Mouse (Mus musculus) heart, postnatal 0 days (tissue): ENCODE measurements at regions not wholly inside any gene's neighbourhood (a gene's known extent, or its start where the extent isn't known, plus 50 kb on each side); places are given as distances from the start of the nearest gene placed in this dataset.

ENCODE experiments used
- ATAC-seq: fragments of 200-750 bp; cut with Nextera tagmentation; 2 replicates; pipeline ENCODE4 v1.8.0; 2017; ENCODE audit warnings: low read depth, moderate number of reproducible peaks, moderate library complexity; ENCODE audit not compliant: insufficient read depth
- DNase-seq: peaks from one replicate; pipeline ENCODE4 v3.0.0-alpha.2; 2016; ENCODE audit warnings: low spot score
- H3K27ac ChIP-seq: fragments of 300-500 bp; sonication (generic); 2 replicates; pipeline ENCODE4 v1.5.1; 2014; ENCODE audit warnings: low read depth, mild to moderate bottlenecking
- H3K27me3 ChIP-seq: fragments of 300-500 bp; sonication (generic); 2 replicates; pipeline ENCODE4 v1.6.1; 2014; ENCODE audit warnings: low read length, mixed read lengths; ENCODE audit not compliant: control insufficient read depth, insufficient read depth
- H3K36me3 ChIP-seq: fragments of 300-500 bp; sonication (generic); replicated peaks from 2 replicates; pipeline ENCODE4 v1.6.1; 2014; ENCODE audit warnings: low read length, mixed read lengths; ENCODE audit not compliant: control insufficient read depth, insufficient read depth
- H3K4me1 ChIP-seq: fragments of 300-500 bp; sonication (generic); 2 replicates; pipeline ENCODE4 v1.6.1; 2014; ENCODE audit warnings: antibody characterized with exemption; ENCODE audit not compliant: control insufficient read depth, insufficient read depth
- H3K4me2 ChIP-seq: fragments of 300-500 bp; sonication (generic); 2 replicates; pipeline ENCODE4 v1.6.1; 2014; ENCODE audit warnings: low read depth, mild to moderate bottlenecking, low read length, moderate library complexity
- H3K4me3 ChIP-seq: fragments of 300-500 bp; sonication (generic); 2 replicates; pipeline ENCODE4 v1.5.1; 2014; ENCODE audit warnings: low read depth, low read length
- H3K9ac ChIP-seq: fragments of 300-500 bp; sonication (generic); replicated peaks from 2 replicates; pipeline ENCODE4 v1.6.1; 2014; ENCODE audit warnings: low read depth, low read length, mixed read lengths
- H3K9me3 ChIP-seq: fragments of 300-500 bp; sonication (generic); replicated peaks from 2 replicates; pipeline ENCODE4 v1.6.1; 2016; ENCODE audit warnings: low read length; ENCODE audit not compliant: control insufficient read depth
- CTCF ChIP-seq: IDR thresholded peaks from 2 replicates; pipeline ENCODE4 v1.5.1; 2016; ENCODE audit warnings: antibody characterized with exemption, control low read depth, low read depth
- EP300 ChIP-seq: IDR thresholded peaks from 2 replicates; pipeline ENCODE4 v1.6.1; 2016; ENCODE audit warnings: antibody characterized with exemption, low read depth
- WGBS: fragments of 180-500 bp; shearing (Covaris S2); extraction: QIAGEN DNeasy Blood & Tissue Kit; methylation state at CpG from one replicate; pipeline ENCODE4 v1.1.7; 2014; 5-methylcytosine and 5-hydroxymethylcytosine counted together

DNA sequence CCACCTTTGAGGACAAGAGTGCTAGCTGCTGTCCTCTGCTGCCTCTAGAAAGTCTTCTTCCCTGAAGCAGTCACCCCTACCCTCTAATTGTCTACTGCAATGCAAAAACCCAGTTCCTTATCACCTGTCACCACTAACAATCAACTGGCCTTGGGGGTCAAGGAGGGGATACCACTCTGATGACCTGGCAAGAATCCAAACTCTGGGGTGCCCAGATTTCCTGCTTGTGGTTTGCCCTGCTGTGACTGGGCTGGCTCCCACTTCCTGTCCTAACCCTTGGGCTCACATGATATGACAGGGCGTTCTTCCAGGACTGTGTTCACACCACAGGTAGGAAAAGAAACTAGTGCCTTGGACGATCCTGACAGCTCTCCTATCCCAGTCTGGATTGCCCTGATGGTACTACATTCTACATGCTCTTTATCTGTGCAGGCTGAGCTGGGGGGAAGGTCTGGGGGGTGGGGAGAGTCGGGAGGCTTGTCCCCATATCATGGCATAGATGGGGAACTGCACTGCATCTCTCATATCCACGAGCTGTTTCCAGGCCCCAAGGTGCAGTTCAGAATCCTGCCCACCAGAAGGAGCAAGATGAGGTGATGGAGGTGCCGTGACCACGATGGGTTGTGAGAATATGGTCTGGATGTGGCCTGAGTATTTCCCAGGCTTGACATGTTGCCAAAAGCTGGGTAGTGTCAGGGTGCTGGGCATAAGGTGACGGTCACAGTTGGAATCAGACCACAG, 81.0 kb downstream of the Maf start:
- H3K9ac ChIP-seq = no peak overlapping the region
- ATAC-seq = no peak
- TF ChIP-seq CTCF (no peak), EP300 (no peak)
- no peaks in the 10 kb centered on the region for H3K9me3 ChIP-seq
- 67% methylated on average over 7 of the region's 7 CpGs for WGBS
- DNase-seq = no peak
- no peak overlapping the region for H3K4me3 ChIP-seq
- H3K27ac ChIP-seq = no peak overlapping the region
- H3K36me3 ChIP-seq = no peaks in the 10 kb centered on the region
- no peaks in the 10 kb centered on the region for H3K4me1 ChIP-seq
- H3K4me2 ChIP-seq = no peak overlapping the region
- H3K27me3 ChIP-seq = no peaks in the 10 kb centered on the region

DNA sequence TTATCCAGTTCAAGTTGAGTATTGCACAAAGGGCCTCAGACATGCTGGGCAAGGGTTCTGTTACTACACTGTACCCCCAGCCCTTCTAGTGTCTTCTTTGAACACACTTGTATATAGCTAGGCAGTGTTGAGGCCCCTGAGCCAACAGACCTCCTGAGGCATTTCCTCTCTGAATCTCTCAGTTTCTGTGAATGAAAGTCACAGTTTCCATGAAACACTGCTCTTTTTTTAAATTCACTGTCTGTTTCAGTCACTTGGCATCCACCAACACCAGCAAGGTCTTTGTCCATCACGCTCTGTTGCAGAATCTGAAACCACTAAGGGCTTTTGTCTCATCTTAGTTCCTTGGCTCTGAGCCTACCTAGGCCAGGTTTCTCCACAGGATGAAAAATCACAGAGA, 82.5 kb downstream of the Maf start:
- TF ChIP-seq CTCF = no peak
- DNase-seq (no peak), ATAC-seq (no peak)
- no peaks in the 10 kb centered on the region for H3K4me1 ChIP-seq
- H3K9ac ChIP-seq = no peak overlapping the region
- no peaks in the 10 kb centered on the region for H3K9me3 ChIP-seq
- no peak overlapping the region for H3K4me2 ChIP-seq
- WGBS = 92% methylated on average over 1 of the region's 1 CpGs
- no peaks in the 10 kb centered on the region for H3K36me3 ChIP-seq
- H3K4me3 ChIP-seq = no peak overlapping the region
- no peaks in the 10 kb centered on the region for H3K27me3 ChIP-seq
- no peak overlapping the region for H3K27ac ChIP-seq

DNA sequence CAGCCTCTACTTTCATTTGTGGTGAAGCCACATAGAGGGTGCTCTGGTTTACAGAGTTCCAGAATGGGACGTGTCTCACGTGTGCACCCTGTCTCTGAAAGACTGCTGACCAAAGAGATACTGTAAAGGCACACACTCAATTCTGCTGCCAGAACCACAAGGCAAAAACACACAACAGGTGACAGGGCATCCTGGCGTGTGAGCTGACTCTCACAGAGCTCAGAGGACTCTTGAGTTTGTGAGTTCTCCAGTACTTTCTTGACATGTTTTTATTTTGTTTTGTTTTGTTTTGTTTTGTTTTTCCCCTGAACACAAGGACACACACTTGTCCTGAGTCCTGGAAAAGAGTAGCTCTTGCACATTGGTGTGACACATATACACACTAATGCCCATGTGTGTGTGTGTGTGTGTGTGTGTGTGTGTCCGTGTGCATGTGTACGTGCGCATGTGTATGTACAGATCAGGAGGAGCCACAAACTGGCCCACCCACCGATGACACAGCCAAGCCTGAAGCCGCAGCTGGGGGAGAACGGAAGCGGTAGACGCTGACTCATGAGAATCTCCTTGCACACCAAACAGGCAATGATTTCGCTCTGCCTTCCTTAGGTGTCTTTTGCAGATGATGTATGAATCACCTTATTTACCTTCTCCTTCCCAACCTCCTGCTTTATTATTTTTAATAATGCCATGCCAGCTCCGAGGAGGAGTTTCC, 89.4 kb downstream of the Maf start:
- ATAC-seq (no peak), DNase-seq (no peak)
- WGBS = 64% methylated on average over 13 of the region's 13 CpGs
- Histone ChIP-seq H3K9ac (no peak overlapping the region), H3K4me1 (no peaks in the 10 kb centered on the region), H3K36me3 (no peaks in the 10 kb centered on the region), H3K4me3 (no peak overlapping the region), H3K4me2 (no peak overlapping the region), H3K9me3 (no peaks in the 10 kb centered on the region), H3K27ac (no peak overlapping the region), H3K27me3 (no peaks in the 10 kb centered on the region)
- TF ChIP-seq EP300 (no peak), CTCF (no peak)

DNA sequence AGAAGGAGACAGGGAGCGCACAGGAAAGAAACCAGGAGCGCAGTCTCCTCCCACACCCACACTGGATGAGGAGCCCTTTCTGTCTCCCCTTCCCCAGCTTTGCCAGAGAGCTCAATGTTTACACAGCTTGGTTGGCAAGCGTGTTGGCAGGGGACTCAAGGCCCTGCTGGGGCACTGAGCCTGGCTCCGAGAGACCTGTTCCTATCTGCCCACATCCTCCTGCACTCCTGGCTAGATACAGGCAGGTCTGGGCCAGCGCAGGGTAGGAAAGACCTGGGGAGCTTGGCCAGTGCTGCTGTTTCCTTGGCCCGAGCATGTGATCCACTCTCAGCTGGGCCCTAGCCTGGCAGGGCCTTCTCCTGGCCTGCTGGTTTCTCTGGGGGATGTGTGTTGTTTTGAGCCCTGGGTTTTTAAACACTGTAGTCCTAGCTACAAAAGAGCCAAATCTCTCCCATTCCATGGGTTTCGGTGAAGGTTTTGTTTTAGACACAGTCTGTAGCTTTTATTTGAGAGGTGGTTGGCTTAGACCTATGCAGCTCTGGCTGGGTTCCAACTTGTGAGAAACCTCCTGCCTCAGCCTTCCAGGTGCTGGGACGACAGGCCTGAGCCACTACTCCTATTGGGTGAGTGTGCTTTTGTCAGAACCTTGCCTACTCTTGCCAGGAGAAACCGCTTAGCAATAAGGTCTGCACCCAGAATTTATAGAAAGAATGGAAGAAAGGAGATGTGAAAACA, 90.6 kb downstream of the Maf start:
- Histone ChIP-seq H3K4me3 (no peak overlapping the region), H3K36me3 (no peaks in the 10 kb centered on the region), H3K4me2 (no peak overlapping the region), H3K9me3 (no peaks in the 10 kb centered on the region), H3K27ac (no peak overlapping the region), H3K27me3 (no peaks in the 10 kb centered on the region), H3K9ac (no peak overlapping the region), H3K4me1 (no peaks in the 10 kb centered on the region)
- WGBS = 84% methylated on average over 9 of the region's 9 CpGs
- ATAC-seq (no peak), DNase-seq (no peak)
- TF ChIP-seq CTCF (no peak), EP300 (no peak)

DNA sequence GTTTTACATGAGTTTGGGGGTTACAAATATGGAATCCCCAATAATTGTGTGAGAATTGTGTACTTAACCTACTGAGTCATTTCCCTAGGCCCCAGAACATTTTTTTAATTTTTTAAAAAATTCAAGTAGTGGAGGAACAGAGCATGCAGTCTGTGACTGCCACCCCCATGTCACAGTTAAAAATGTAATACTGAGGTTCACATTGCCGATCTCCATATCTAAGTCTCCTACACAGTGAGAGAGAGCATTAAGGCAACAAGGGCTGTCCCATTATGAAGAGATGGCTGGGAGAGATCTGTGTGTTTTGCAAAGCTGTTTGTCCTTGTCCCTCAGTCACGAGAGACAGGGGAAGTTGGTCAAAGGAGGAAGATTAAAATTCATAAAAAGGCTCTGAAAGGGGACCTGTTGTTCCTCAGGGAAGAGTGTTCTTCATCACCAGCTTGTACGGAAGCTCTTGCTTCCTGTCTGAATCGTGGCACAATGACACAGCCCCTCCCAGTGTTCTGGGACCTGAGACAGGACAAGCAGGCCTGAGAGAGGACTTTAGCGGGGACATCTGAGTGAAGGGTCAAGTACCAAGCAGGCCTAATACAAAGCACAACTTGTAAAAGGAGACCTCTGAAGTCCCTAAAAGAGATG, 93.5 kb downstream of the Maf start:
- DNase-seq (peak; percentile 6), ATAC-seq (no peak)
- no peak overlapping the region for H3K9ac ChIP-seq
- no peak overlapping the region for H3K4me2 ChIP-seq
- H3K4me3 ChIP-seq = no peak overlapping the region
- no peaks in the 10 kb centered on the region for H3K27me3 ChIP-seq
- no peak overlapping the region; the same call in 1 of the 2 replicates for H3K27ac ChIP-seq
- H3K4me1 ChIP-seq = no peaks in the 10 kb centered on the region
- no peaks in the 10 kb centered on the region for H3K36me3 ChIP-seq
- H3K9me3 ChIP-seq = no peaks in the 10 kb centered on the region
- 43% methylated on average over 5 of the region's 5 CpGs for WGBS
- TF ChIP-seq CTCF = no peak
- no peak for TF ChIP-seq EP300
